Comparison of ENCODE assay signal across 15 mouse cellular contexts in the genomic region with DNA sequence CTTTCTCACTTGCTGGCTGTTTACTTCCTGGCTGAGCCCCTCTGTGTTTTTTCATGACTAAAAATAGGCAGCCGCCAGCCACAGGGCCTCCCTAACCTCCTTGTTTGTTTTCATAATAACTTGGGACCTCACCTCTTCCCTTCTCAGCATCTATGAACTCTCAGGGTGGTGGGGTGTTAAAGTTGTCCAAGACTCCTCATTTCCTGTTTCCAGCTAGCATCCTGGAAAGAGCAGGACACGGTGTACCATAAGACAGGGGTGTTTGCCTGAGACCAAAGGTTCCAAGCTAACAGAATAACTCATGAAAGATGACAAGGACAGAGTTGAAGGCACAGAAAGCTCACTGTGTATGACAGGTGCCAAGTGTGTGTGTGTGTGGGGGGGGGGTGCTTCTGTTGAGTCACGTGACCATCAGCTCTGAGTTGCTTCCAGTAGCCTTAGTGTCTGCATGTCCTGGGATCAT. TPM values are rescaled to one million over a fixed set of nuclear protein-coding genes. Genes with fewer than 3 reads are reported as not detected.
DNase-seq lines count a peak whose midpoint lies in the region; ATAC-seq and TF ChIP-seq lines count a peak whose summit lies in the region.
"Had no signal": no experiment of that assay in that cellular context is flagged by ENCODE, and none has a peak within 500 bp of the region (broad histone marks: within the 10 kb centered on the region; RNA-seq: fewer than 3 reads in every experiment).

No protein-coding gene starts in this region.

- WGBS in heart, postnatal 0 days, result 20% methylated on average over 3 of the region's 3 CpGs

- DNase-seq in heart, adult 18-20 months, result peak; percentile 40 to 65
- no peak for DNase-seq in heart, postnatal 36 days
- peak; percentile 85 for DNase-seq in adipocyte (ENCODE audit: low spot score)
- DNase-seq in heart, postnatal 0 days (ENCODE audit: low spot score), result peak; percentile 57
- DNase-seq in lung, postnatal 25 days (ENCODE audit: low spot score), result peak; percentile 50
- no peak for DNase-seq in neural tube, embryonic 10.5 days (ENCODE audit: extremely low spot score, low spot score)
- DNase-seq in retina, postnatal 1 day, result no peak
- no peak for DNase-seq in urinary bladder, postnatal 4 days (ENCODE audit: low spot score in 2 of 2)
- DNase-seq: cerebellum, adult 11-12 months; gastrocnemius, postnatal 10 days; right cerebral cortex, postnatal 14 days had no signal

- H3K4me3 ChIP-seq in heart, postnatal 0 days (ENCODE audit: low read depth, low read length), result no peak overlapping the region
- H3K4me3 ChIP-seq: layer of hippocampus, adult 2 months had no signal

- peak overlapping the region; percentile 9; the same call in 1 of the 2 replicates for H3K4me2 ChIP-seq in heart, postnatal 0 days (ENCODE audit: low read depth, low read length)

- H3K4me1 ChIP-seq in heart, postnatal 0 days (ENCODE audit: control insufficient read depth, insufficient read depth), result peaks cover 13% of the 10 kb centered on the region

- no peaks in the 10 kb centered on the region for H3K27me3 ChIP-seq in heart, postnatal 0 days (ENCODE audit: control insufficient read depth, insufficient read depth, low read length)

- H3K9me3 ChIP-seq in heart, postnatal 0 days (replicated peaks; ENCODE audit: control insufficient read depth, low read length), result no peaks in the 10 kb centered on the region

- H3K36me3 ChIP-seq in heart, postnatal 0 days (replicated peaks; ENCODE audit: control insufficient read depth, insufficient read depth, low read length), result no peaks in the 10 kb centered on the region

- ATAC-seq in heart, postnatal 0 days (ENCODE audit: insufficient read depth, low read depth), result peak; percentile 68
- ATAC-seq: CD4-positive, CD25-positive, alpha-beta regulatory T cell, adult 4 months had no signal

- no peak for TF ChIP-seq CTCF in heart, postnatal 0 days (IDR thresholded peaks at IDR 0.05; ENCODE audit: low read depth)

- H3K9ac ChIP-seq in heart, postnatal 0 days (replicated peaks; ENCODE audit: low read depth, low read length), result no peak overlapping the region
- H3K9ac ChIP-seq: liver, embryonic 14.5 days had no signal

- intact Hi-C loops in heart, postnatal 36 days (cut with DNase I), result loop anchor here (2.0 kb wide), 1 partner anchor 32 kb away; no protein-coding TSS in a partner anchor

- peak; percentile 66; the same call in 1 of the 2 replicates for TF ChIP-seq EP300 in heart, postnatal 0 days (IDR thresholded peaks at IDR 0.05; ENCODE audit: low read depth)

- H3K27ac ChIP-seq in heart, postnatal 0 days (ENCODE audit: low read depth), result peak overlapping the region; percentile 87
- H3K27ac ChIP-seq: layer of hippocampus, adult 2 months; liver, embryonic 14.5 days had no signal

RNA-seq across cellular contexts. Expression of a gene that starts 6.7 kb away (rescaled TPM):
- not detected for total RNA-seq in heart, adult 18-20 months (2021)
- total RNA-seq in heart, postnatal 36 days (2021), result not detected
- 0.50 TPM in 1 of 2 replicates, not detected in the other for total RNA-seq in heart, postnatal 0 days (2014; rRNA removed; ENCODE audit: low replicate concordance)
- 0.05 TPM in 1 of 2 replicates, not detected in the other for polyA plus RNA-seq in heart, postnatal 0 days (2015; fragmentation: Nextera tagmentation; extraction: Ambion mirVana)
- total RNA-seq: layer of hippocampus, adult 2 months had no signal
- polyA plus RNA-seq: CD4-positive, CD25-positive, alpha-beta regulatory T cell, adult 4 months; neural tube, embryonic 11.5 days had no signal

RNA-seq across cellular contexts. Expression of a gene that starts 30.3 kb away (rescaled TPM):
- 10 to 100 TPM; 10.5 to 16.6 TPM for total RNA-seq in heart, adult 18-20 months (2021)
- total RNA-seq in heart, postnatal 36 days (2021), result 10 to 100 TPM; 13.5 to 16.7 TPM
- 14.4 and 23.9 TPM in 2 replicates for total RNA-seq in heart, postnatal 0 days (2014; rRNA removed; ENCODE audit: low replicate concordance)
- 2.5 and 2.8 TPM in 2 replicates for polyA plus RNA-seq in heart, postnatal 0 days (2015; fragmentation: Nextera tagmentation; extraction: Ambion mirVana)
- polyA plus RNA-seq: CD4-positive, CD25-positive, alpha-beta regulatory T cell, adult 4 months; neural tube, embryonic 11.5 days had no signal

RNA-seq across cellular contexts. Expression of a gene that starts 35.8 kb away (rescaled TPM):
- 1 to 10 TPM; 1.2 to 2.2 TPM for total RNA-seq in heart, adult 18-20 months (2021)
- 1 to 10 TPM; 1.8 to 2.2 TPM for total RNA-seq in heart, postnatal 36 days (2021)
- 1.8 and 2.0 TPM in 2 replicates for total RNA-seq in heart, postnatal 0 days (2014; rRNA removed; ENCODE audit: low replicate concordance)
- 0.16 and 0.30 TPM in 2 replicates for polyA plus RNA-seq in heart, postnatal 0 days (2015; fragmentation: Nextera tagmentation; extraction: Ambion mirVana)

RNA-seq across cellular contexts. Expression of a gene that starts 44.7 kb away (rescaled TPM):
- total RNA-seq in heart, adult 18-20 months (2021), result 10 to 100 TPM; 65.0 to 86.3 TPM
- total RNA-seq in heart, postnatal 36 days (2021), result 10 to 100 TPM; 73.9 to 85.2 TPM
- total RNA-seq in heart, postnatal 0 days (2014; rRNA removed; ENCODE audit: low replicate concordance), result 44.7 and 52.2 TPM in 2 replicates
- polyA plus RNA-seq in heart, postnatal 0 days (2015; fragmentation: Nextera tagmentation; extraction: Ambion mirVana), result 47.8 and 52.0 TPM in 2 replicates

RNA-seq across cellular contexts. Expression of a gene that starts 56.7 kb away (rescaled TPM):
- 10 to 100 TPM; 18.5 to 22.9 TPM for total RNA-seq in heart, adult 18-20 months (2021)
- total RNA-seq in heart, postnatal 36 days (2021), result 10 to 100 TPM; 18.6 to 22.8 TPM
- 16.8 and 37.5 TPM in 2 replicates for total RNA-seq in heart, postnatal 0 days (2014; rRNA removed; ENCODE audit: low replicate concordance)
- 31.9 and 32.5 TPM in 2 replicates for polyA plus RNA-seq in heart, postnatal 0 days (2015; fragmentation: Nextera tagmentation; extraction: Ambion mirVana)

Comparison
In these comparisons a context has a peak if more than half of its experiments do, and no peak if none do; other contexts are left out.
1. DNase-seq: peak in heart, adult 18-20 months (2 of 2), adipocyte (single experiment), heart, postnatal 0 days (single experiment) and lung, postnatal 25 days (single experiment); none in heart, postnatal 36 days (0 of 2), neural tube, embryonic 10.5 days (single experiment), retina, postnatal 1 day (single experiment) and urinary bladder, postnatal 4 days (0 of 2).